Mouse (Mus musculus): ENCODE measurements around the gene Inpp5e. TPM values are rescaled to one million over a fixed set of nuclear protein-coding genes. Genes with fewer than 3 reads are reported as not detected.

Gene Inpp5e
- 34.4 and 35.6 TPM in 2 replicates for polyA plus RNA-seq (2012; rRNA removed)

GRCm38 (mm10) chr2:26408515-26409356 is at the start of gene Inpp5e:
Gene Inpp5e, minus strand, starts transcription at chr2:26409203.

GRCm38 (mm10) chr2:26444946-26445665 is 36.1 kb upstream of the Inpp5e start, which contains the start of gene Sec16a:
Gene Sec16a, minus strand, starts transcription at chr2:26445216.

GRCm38 (mm10) chr2:26389154-26389690 is 19.8 kb downstream of the Inpp5e start, which contains the start of the genes Entr1 and Pmpca:
Gene Entr1, minus strand, starts transcription at chr2:26389316.
Gene Pmpca, plus strand, starts transcription at chr2:26389339.

GRCm38 (mm10) chr2:26380131-26380771 is 28.8 kb downstream of the Inpp5e start, which contains the start of gene Snapc4:
Gene Snapc4, minus strand, starts transcription at chr2:26380653.

GRCm38 (mm10) chr2:26360772-26361171 is 48.2 kb downstream of the Inpp5e start, which contains the start of gene Card9:
Gene Card9, minus strand, starts transcription at chr2:26360918.

GRCm38 (mm10) chr2:26351358-26352290 is 57.4 kb downstream of the Inpp5e start, which contains the start of gene Dnlz:
Gene Dnlz, minus strand, starts transcription at chr2:26352110.

Other genes starting within 250 kb of the Inpp5e start
- gene Lhx3, start 200.9 kb downstream of the Inpp5e start, polyA plus RNA-seq (2012; rRNA removed): 0.08 and 0.39 TPM in 2 replicates
- gene Qsox2, start 171.7 kb downstream of the Inpp5e start, polyA plus RNA-seq (2012; rRNA removed): 18.2 and 19.5 TPM in 2 replicates
- 1.4 and 1.7 TPM in 2 replicates for gene Ccdc187, start 114.6 kb downstream of the Inpp5e start, polyA plus RNA-seq (2012; rRNA removed)
- gene Gpsm1, start 93.7 kb downstream of the Inpp5e start, polyA plus RNA-seq (2012; rRNA removed): 133 and 153 TPM in 2 replicates
- 28.5 and 28.7 TPM in 2 replicates for gene Dnlz, start 57.1 kb downstream of the Inpp5e start, polyA plus RNA-seq (2012; rRNA removed)
- 2.1 and 3.2 TPM in 2 replicates for gene Card9, start 48.3 kb downstream of the Inpp5e start, polyA plus RNA-seq (2012; rRNA removed)
- 57.9 and 63.3 TPM in 2 replicates for gene Snapc4, start 28.6 kb downstream of the Inpp5e start, polyA plus RNA-seq (2012; rRNA removed)
- gene Entr1, start 19.9 kb downstream of the Inpp5e start, polyA plus RNA-seq (2012; rRNA removed): 294 and 301 TPM in 2 replicates
- gene Pmpca, start 19.9 kb downstream of the Inpp5e start, polyA plus RNA-seq (2012; rRNA removed): 123 and 126 TPM in 2 replicates
- gene Sec16a, start 36.0 kb upstream of the Inpp5e start, polyA plus RNA-seq (2012; rRNA removed): 35.6 and 37.3 TPM in 2 replicates
- 11.0 and 11.8 TPM in 2 replicates for gene Notch1, start 107.5 kb upstream of the Inpp5e start, polyA plus RNA-seq (2012; rRNA removed)
- gene Egfl7, start 170.8 kb upstream of the Inpp5e start, polyA plus RNA-seq (2012; rRNA removed): 131 and 140 TPM in 2 replicates
- gene Gm20532, start 177.4 kb upstream of the Inpp5e start, polyA plus RNA-seq (2012; rRNA removed): not detected in 2 replicates
- gene Agpat2, start 195.2 kb upstream of the Inpp5e start, polyA plus RNA-seq (2012; rRNA removed): 4.8 and 6.1 TPM in 2 replicates
- gene Fam69b, start 219.3 kb upstream of the Inpp5e start, polyA plus RNA-seq (2012; rRNA removed): 123 and 131 TPM in 2 replicates

All from central nervous system, embryonic 18 days (tissue).